Mouse (Mus musculus): Measurements from ENCODE around the gene Ttll5. TPM values are rescaled to one million over a fixed set of nuclear protein-coding genes. Genes with fewer than 3 reads are reported as not detected.

Ttll5 gene
- total RNA-seq, 2 experiments from 2014 or later: 5.8 to 7.3 TPM

- no peak for DNase-seq
Measured at GRCm38 (mm10) chr12:86103391-86103790, 278.9 kb downstream of the Ttll5 start.

- no peak for DNase-seq
Measured at GRCm38 (mm10) chr12:86103852-86104251, 279.4 kb downstream of the Ttll5 start.

GRCm38 (mm10) chr12:86104297-86104696 lies 279.8 kb downstream of the Ttll5 start:
- peak; percentile 40 for DNase-seq

GRCm38 (mm10) chr12:86105546-86105945 lies 281.1 kb downstream of the Ttll5 start:
- no peak for DNase-seq

- no peak for DNase-seq
Measured at GRCm38 (mm10) chr12:86106086-86106485, 281.6 kb downstream of the Ttll5 start.

GRCm38 (mm10) chr12:86107645-86108044 lies 283.2 kb downstream of the Ttll5 start:
- DNase-seq: no peak

GRCm38 (mm10) chr12:86109531-86109930 lies 285.1 kb downstream of the Ttll5 start:
- DNase-seq: no peak

GRCm38 (mm10) chr12:86110637-86111036 lies 286.2 kb downstream of the Ttll5 start:
- no peak for DNase-seq

Other genes with a start within 250 kb of the Ttll5 start
- 1 to 10 TPM; 5.4 to 6.8 TPM for gene Jdp2, start 225.6 kb upstream of the Ttll5 start, total RNA-seq (2021)
- under 1 TPM in 1 of 2 experiments, not detected in 1; 0.29 TPM for gene Batf, start 138.0 kb upstream of the Ttll5 start, total RNA-seq (2021)
- under 1 TPM; 0.74 to 0.86 TPM for gene Flvcr2, start 78.1 kb upstream of the Ttll5 start, total RNA-seq (2021)
- gene Erg28, start 109 bp upstream of the Ttll5 start, total RNA-seq (2021): 1 to 10 TPM; 2.7 to 3.8 TPM